Mouse (Mus musculus): ENCODE data around the gene Ugt2b34. TPM values are rescaled to one million over a fixed set of nuclear protein-coding genes. Genes with fewer than 3 reads are reported as not detected.

Ugt2b34 gene
- polyA plus RNA-seq (2015; fragmentation: Nextera tagmentation; extraction: Ambion mirVana): 0.20 and 0.39 TPM in 2 replicates

DNA sequence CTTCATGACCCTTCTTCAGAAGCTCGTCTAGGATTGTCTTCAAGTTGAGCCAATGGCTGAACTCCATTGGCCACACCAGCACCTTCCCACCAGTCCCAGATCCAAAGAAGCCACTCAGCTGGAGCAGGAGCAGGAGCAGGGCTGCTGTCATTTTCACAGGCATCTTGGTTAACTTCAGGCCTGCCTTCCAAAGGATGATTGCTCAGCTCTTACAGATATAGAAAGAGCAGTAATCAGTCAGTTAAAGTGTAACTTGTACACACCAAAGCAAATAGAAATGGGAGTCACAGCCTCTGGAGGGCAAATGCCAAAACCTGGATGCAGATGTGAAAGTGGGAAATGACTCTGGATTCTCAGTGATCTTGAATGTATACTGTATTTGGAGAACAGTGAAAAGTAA lies at the start of gene Ugt2b34:
Gene Ugt2b34, minus strand, starts transcription at position 180 of the 400 bp plus-strand sequence.
- Histone ChIP-seq H3K4me2 (no peak within 1 kb of the TSS), H3K36me3 (no peaks in the 10 kb centered on the region), H3K27me3 (no peaks in the 10 kb centered on the region), H3K27ac (no peak within 1 kb of the TSS), H3K9ac (no peak within 1 kb of the TSS), H3K4me1 (no peaks in the 10 kb centered on the region), H3K9me3 (no peaks in the 10 kb centered on the region), H3K4me3 (no peak within 1 kb of the TSS)
- WGBS: 31% methylated on average over 1 of the region's 1 CpGs
- ATAC-seq (ENCODE audit: borderline replicate concordance, extremely low read depth, low FRiP score, low TSS enrichment): no peak

- WGBS: 85% methylated on average over 2 of the region's 2 CpGs
- no peak overlapping the region for H3K9ac ChIP-seq
- no peaks in the 10 kb centered on the region for H3K9me3 ChIP-seq
- H3K27ac ChIP-seq: no peak overlapping the region
- no peak overlapping the region for H3K4me2 ChIP-seq
- H3K36me3 ChIP-seq: no peaks in the 10 kb centered on the region
- H3K27me3 ChIP-seq: no peaks in the 10 kb centered on the region
- no peak for ATAC-seq (ENCODE audit: borderline replicate concordance, extremely low read depth, low FRiP score, low TSS enrichment)
- H3K4me3 ChIP-seq: no peak overlapping the region
- no peaks in the 10 kb centered on the region for H3K4me1 ChIP-seq
Observed at GRCm38 (mm10) chr5:86942111-86942510, 35.4 kb upstream of the Ugt2b34 start.

DNA sequence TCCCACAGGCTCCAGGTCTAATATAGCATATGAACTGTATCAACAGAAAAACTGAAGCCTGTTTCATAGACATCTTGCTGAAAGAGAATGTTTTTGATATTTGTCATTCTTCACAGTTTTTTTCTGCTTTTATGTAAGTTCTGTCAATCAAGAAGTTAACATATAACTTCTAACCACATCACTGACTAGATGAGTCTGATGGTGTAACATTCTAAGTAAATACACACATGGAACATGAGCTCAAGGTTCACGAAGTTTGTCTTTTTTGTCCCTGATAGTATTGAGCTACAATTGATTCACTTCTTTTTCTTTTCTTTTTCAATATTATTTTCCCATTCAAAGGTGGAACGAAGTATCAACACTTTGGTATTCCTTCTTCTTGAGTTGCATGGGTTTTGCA lies 19.7 kb upstream of the Ugt2b34 start, which contains the start of gene Ugt2b1:
Gene Ugt2b1, minus strand, starts transcription at position 105 of the 400 bp plus-strand sequence.
- no peaks in the 10 kb centered on the region for H3K9me3 ChIP-seq
- WGBS: 79% methylated on average over 2 of the region's 2 CpGs
- H3K27ac ChIP-seq: no peak within 1 kb of the TSS
- no peak within 1 kb of the TSS for H3K4me2 ChIP-seq
- H3K27me3 ChIP-seq: no peaks in the 10 kb centered on the region
- H3K9ac ChIP-seq: no peak within 1 kb of the TSS
- H3K4me3 ChIP-seq: no peak within 1 kb of the TSS
- ATAC-seq (ENCODE audit: borderline replicate concordance, extremely low read depth, low FRiP score, low TSS enrichment): no peak
- H3K4me1 ChIP-seq: no peaks in the 10 kb centered on the region
- no peaks in the 10 kb centered on the region for H3K36me3 ChIP-seq

- Histone ChIP-seq H3K4me2 (no peak overlapping the region), H3K27me3 (no peaks in the 10 kb centered on the region), H3K36me3 (no peaks in the 10 kb centered on the region), H3K9me3 (no peaks in the 10 kb centered on the region), H3K9ac (no peak overlapping the region), H3K27ac (no peak overlapping the region), H3K4me3 (no peak overlapping the region), H3K4me1 (no peaks in the 10 kb centered on the region)
- ATAC-seq (ENCODE audit: borderline replicate concordance, extremely low read depth, low FRiP score, low TSS enrichment): no peak
- 54% methylated on average over 3 of the region's 3 CpGs for WGBS
Observed at GRCm38 (mm10) chr5:86920661-86921233, 14.0 kb upstream of the Ugt2b34 start.

DNA sequence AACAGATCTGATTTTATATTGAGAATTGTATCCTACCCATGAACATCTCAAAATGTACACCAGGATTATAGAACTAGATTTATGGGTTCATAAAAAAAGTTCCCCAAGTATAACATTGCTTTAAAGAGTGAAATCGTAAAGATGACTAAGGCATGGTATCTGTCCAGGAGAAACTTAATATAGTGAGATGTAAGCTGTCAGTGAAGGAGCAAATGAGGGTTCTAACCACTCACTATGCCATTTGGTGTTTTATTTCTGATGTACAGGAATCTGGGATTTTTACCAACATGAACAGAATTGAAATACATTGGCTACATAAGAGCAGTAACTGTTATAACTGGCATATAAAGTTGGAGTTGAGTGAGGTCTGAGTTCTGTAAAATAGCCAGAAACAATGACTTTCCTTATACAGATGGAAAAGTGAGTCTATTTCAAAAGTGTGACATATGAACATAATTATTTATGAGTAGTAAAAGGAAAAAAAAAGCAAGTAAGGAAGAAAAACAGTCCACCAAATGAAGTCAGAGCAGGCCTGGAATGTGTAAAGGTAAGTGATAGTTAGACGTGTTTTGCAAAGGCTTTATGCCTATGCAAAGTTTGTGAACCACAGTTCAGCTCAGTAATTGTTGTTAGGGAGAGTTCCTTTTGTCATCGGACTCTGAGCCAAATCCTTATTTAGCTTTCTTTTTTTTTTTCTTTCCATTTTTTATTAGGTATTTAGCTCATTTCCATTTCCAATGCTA lies 4.8 kb upstream of the Ugt2b34 start:
- ATAC-seq (ENCODE audit: borderline replicate concordance, extremely low read depth, low FRiP score, low TSS enrichment): no peak
- no peaks in the 10 kb centered on the region for H3K9me3 ChIP-seq
- H3K4me3 ChIP-seq: no peak overlapping the region
- no peak overlapping the region for H3K27ac ChIP-seq
- H3K27me3 ChIP-seq: no peaks in the 10 kb centered on the region
- no peaks in the 10 kb centered on the region for H3K36me3 ChIP-seq
- no peak overlapping the region for H3K4me2 ChIP-seq
- no peak overlapping the region for H3K9ac ChIP-seq
- WGBS: 72% methylated on average over 3 of the region's 3 CpGs
- H3K4me1 ChIP-seq: no peaks in the 10 kb centered on the region

DNA sequence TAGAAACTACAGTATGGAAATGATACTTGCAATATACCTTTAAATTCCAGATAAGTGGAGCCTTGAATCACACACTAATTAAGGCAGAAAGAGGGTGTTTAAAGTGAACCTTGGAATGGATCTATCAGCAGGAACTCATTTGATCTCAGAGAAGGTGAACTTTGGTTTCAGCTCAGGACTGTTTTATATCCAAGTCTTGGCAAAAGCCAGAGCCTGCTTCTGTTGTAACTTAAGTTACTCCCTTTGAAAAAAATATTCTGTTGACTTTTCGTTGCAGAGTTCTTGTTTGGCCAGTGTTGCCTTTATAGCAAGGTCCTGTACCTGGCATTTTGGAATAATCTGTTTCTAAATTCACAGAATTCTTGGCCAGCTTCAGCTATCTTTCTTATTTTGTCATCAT lies 4.0 kb upstream of the Ugt2b34 start:
- no peaks in the 10 kb centered on the region for H3K27me3 ChIP-seq
- H3K4me3 ChIP-seq: no peak overlapping the region
- H3K9me3 ChIP-seq: no peaks in the 10 kb centered on the region
- no peak for ATAC-seq (ENCODE audit: borderline replicate concordance, extremely low read depth, low FRiP score, low TSS enrichment)
- no peak overlapping the region for H3K27ac ChIP-seq
- no peak overlapping the region for H3K4me2 ChIP-seq
- H3K36me3 ChIP-seq: no peaks in the 10 kb centered on the region
- no peak overlapping the region for H3K9ac ChIP-seq
- 62% methylated on average over 1 of the region's 1 CpGs for WGBS
- H3K4me1 ChIP-seq: no peaks in the 10 kb centered on the region

DNA sequence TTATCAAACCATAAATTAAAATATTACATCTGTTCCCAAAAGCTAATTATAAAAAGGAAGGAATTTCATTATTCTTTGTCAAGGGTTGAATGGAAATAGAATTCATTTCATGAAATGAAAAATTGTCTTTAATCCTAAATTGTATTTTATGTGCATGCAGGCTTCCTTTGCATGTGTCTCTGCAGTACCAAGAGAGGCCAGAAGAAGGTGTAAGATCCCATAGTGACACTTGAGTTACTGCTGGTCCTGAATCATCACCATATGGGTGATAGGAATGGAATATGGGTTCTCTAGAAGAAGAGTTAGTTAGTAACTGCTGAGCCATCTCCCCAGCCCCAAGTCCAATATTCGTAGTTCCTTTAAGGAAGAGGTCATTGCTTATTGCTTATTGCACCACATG lies 16.8 kb downstream of the Ugt2b34 start:
- H3K4me1 ChIP-seq: no peaks in the 10 kb centered on the region
- H3K9ac ChIP-seq: no peak overlapping the region
- no peaks in the 10 kb centered on the region for H3K27me3 ChIP-seq
- no peaks in the 10 kb centered on the region for H3K36me3 ChIP-seq
- no peak overlapping the region for H3K27ac ChIP-seq
- no peak for ATAC-seq (ENCODE audit: borderline replicate concordance, extremely low read depth, low FRiP score, low TSS enrichment)
- no peaks in the 10 kb centered on the region for H3K9me3 ChIP-seq
- 84% methylated on average over 1 of the region's 1 CpGs for WGBS
- H3K4me3 ChIP-seq: no peak overlapping the region
- H3K4me2 ChIP-seq: no peak overlapping the region

GRCm38 (mm10) chr5:86888420-86888819 lies 18.3 kb downstream of the Ugt2b34 start:
- no peaks in the 10 kb centered on the region for H3K9me3 ChIP-seq
- no peaks in the 10 kb centered on the region for H3K36me3 ChIP-seq
- H3K4me3 ChIP-seq: no peak overlapping the region
- H3K4me2 ChIP-seq: no peak overlapping the region
- H3K9ac ChIP-seq: no peak overlapping the region
- H3K27ac ChIP-seq: no peak overlapping the region
- WGBS: 76% methylated on average over 1 of the region's 1 CpGs
- ATAC-seq (ENCODE audit: borderline replicate concordance, extremely low read depth, low FRiP score, low TSS enrichment): no peak
- H3K27me3 ChIP-seq: no peaks in the 10 kb centered on the region
- no peaks in the 10 kb centered on the region for H3K4me1 ChIP-seq

DNA sequence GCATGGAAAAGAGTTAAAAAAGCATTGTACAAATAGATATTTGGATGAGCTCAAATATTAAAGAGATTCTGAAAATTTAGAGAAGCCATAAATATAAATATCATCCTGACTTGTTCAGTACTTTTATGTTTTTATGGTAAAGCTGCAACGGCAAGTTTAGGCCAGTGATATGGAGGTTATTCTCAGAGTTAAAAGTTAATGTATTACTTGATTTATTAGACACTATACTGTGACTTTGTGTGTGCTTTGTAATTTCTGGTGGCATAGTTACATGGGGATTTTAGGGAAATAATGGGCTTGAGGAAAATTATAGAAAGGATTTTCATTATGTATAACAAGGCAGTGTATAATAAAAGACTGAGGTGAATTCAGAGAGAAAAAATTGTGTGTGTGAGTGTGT lies 19.7 kb downstream of the Ugt2b34 start:
- WGBS: 73% methylated on average over 1 of the region's 1 CpGs
- H3K9ac ChIP-seq: no peak overlapping the region
- no peaks in the 10 kb centered on the region for H3K4me1 ChIP-seq
- no peaks in the 10 kb centered on the region for H3K9me3 ChIP-seq
- no peak overlapping the region for H3K4me2 ChIP-seq
- H3K27ac ChIP-seq: no peak overlapping the region
- no peaks in the 10 kb centered on the region for H3K27me3 ChIP-seq
- no peak for ATAC-seq (ENCODE audit: borderline replicate concordance, extremely low read depth, low FRiP score, low TSS enrichment)
- H3K36me3 ChIP-seq: no peaks in the 10 kb centered on the region
- H3K4me3 ChIP-seq: no peak overlapping the region

DNA sequence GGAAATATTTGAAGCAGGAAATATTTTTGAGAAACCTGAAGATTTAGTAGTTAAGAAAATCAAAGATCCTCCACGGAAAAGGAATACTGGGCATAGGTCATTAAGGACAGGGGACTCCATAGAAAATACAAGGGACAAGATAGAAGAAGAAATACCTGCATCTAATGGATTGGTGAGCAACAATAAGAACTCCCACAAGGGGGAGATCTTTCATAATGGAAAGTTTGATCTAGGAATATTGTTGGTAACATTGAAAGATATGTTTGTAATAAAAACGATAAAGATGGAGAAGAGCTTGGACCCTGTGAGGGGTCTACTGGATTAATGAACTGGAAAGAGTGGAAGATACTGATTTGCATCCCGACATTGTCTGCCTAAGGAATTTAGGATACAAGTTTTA lies 20.1 kb downstream of the Ugt2b34 start:
- ATAC-seq (ENCODE audit: borderline replicate concordance, extremely low read depth, low FRiP score, low TSS enrichment): no peak
- 41% methylated on average over 3 of the region's 3 CpGs for WGBS
- H3K9me3 ChIP-seq: no peaks in the 10 kb centered on the region

DNA sequence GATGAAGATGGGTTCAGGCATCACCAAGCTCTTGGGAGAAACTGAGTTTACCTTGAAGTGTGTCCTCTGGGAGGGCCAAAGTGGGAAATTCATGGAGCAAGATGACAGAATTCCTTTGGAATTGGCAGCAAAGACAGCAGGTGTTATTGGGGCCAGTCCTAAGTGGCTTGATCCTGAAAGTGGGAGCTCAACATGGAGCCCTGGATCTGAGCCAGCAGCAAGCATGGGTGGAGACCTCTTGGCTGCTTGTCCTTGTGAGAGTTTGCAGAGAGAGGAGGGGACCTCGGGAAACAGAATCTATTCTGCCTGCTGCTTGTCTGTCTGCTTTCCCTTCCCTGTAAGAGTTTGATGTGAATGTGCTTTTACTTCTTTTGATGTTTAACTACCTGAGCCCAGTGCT lies 34.9 kb downstream of the Ugt2b34 start:
- 19% methylated on average over 1 of the region's 1 CpGs for WGBS
- H3K9me3 ChIP-seq: no peaks in the 10 kb centered on the region
- H3K27me3 ChIP-seq: no peaks in the 10 kb centered on the region
- H3K27ac ChIP-seq: no peak overlapping the region
- no peak overlapping the region for H3K4me2 ChIP-seq
- no peaks in the 10 kb centered on the region for H3K4me1 ChIP-seq
- no peak overlapping the region for H3K4me3 ChIP-seq
- H3K9ac ChIP-seq: no peak overlapping the region
- no peaks in the 10 kb centered on the region for H3K36me3 ChIP-seq
- ATAC-seq (ENCODE audit: borderline replicate concordance, extremely low read depth, low FRiP score, low TSS enrichment): no peak

More for the DNA sequence above, 20.1 kb downstream of the Ugt2b34 start:
- no peak overlapping the region for H3K9ac ChIP-seq
- H3K4me1 ChIP-seq: no peaks in the 10 kb centered on the region
- H3K36me3 ChIP-seq: no peaks in the 10 kb centered on the region
- H3K4me3 ChIP-seq: no peak overlapping the region
- no peak overlapping the region for H3K27ac ChIP-seq
- no peak overlapping the region for H3K4me2 ChIP-seq
- no peaks in the 10 kb centered on the region for H3K27me3 ChIP-seq

DNA sequence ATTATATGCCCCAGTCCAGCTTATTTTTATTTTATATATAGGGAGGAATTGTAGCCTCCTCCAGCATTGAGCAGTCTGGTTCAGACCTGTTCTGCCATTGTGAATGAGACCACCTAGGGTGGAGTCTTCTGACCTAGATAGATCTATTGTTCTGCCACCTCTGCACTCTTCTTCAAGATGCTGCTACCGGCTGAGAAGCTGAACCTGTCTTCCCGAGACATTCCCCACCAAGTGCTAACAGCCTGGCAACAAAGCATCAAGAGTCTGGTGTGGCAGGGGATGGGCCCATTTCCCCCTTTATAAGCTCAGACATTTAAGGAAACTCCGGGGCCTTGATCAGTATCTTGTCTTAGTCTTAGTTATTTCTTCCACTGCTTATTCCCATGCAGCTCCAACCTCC lies 48.4 kb downstream of the Ugt2b34 start:
- Histone ChIP-seq H3K36me3 (no peaks in the 10 kb centered on the region), H3K4me1 (no peaks in the 10 kb centered on the region), H3K9ac (no peak overlapping the region), H3K4me3 (no peak overlapping the region), H3K9me3 (no peaks in the 10 kb centered on the region), H3K27me3 (no peaks in the 10 kb centered on the region), H3K4me2 (no peak overlapping the region), H3K27ac (no peak overlapping the region)
- 44% methylated on average over 3 of the region's 3 CpGs for WGBS
- ATAC-seq (ENCODE audit: borderline replicate concordance, extremely low read depth, low FRiP score, low TSS enrichment): no peak
